Mouse (Mus musculus) right cerebral cortex, postnatal 4 days (tissue): ENCODE measurements around the gene Il27.

Experiments
- DNase-seq: peaks from one replicate; pipeline ENCODE4 v3.0.0-alpha.2; 2022

Il27 gene

DNA sequence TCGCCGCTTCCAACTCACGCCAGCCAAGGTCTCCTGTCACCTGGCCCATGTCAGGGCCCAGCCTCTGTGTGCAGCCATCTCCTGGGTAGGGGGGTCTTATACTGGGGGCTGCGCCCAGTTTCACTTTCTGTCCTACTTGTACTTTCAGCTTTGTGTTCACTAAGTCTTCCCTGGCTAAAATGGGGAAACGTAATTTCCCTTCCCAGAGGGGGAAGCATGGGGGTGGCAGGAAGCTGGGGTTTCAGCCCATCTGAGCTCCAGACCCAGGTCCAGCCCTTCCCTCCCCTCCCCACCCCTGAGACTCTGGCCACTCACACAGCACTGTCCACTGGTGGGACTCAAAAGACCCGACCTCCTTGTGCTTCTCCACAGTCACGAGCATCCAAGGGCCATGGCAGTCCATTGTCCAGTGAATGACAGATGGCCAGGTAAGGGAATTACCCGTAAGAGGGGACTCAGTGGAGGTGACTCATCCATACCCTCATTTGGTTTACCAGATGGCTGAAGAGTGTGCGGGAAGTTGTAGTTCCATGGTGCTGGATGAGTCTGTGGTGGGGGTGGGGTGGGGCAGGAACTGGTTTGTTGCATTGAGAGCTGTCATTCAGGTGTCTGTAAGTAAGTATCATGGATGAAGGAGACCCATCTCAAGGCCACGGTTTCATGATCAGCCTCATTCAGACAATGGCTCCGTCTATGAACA, at the start of gene Il27:
Gene Il27, minus strand, starts transcription at position 80 of the 700 bp plus-strand sequence.
- no peak for DNase-seq

GRCm38 (mm10) chr7:126644345-126644744, 49.6 kb upstream of the Il27 start:
- no peak for DNase-seq

DNA sequence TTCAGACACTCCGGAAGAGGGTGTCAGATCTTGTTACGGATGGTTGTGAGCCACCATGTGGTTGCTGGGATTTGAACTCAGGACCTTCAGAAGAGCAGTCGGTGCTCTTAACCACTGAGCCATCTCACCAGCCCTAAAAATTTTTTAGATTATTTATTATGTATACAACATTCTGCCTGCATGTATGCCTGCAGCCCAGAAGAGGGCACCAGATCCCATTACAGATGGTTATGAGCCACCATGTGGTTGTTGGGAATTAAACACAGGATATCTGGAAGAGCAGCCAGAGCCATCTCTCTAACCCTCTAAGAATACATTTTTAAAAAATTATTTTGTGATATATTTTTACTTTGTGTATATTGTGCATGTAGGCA, 48.5 kb upstream of the Il27 start:
- peak; percentile 17 for DNase-seq

DNA sequence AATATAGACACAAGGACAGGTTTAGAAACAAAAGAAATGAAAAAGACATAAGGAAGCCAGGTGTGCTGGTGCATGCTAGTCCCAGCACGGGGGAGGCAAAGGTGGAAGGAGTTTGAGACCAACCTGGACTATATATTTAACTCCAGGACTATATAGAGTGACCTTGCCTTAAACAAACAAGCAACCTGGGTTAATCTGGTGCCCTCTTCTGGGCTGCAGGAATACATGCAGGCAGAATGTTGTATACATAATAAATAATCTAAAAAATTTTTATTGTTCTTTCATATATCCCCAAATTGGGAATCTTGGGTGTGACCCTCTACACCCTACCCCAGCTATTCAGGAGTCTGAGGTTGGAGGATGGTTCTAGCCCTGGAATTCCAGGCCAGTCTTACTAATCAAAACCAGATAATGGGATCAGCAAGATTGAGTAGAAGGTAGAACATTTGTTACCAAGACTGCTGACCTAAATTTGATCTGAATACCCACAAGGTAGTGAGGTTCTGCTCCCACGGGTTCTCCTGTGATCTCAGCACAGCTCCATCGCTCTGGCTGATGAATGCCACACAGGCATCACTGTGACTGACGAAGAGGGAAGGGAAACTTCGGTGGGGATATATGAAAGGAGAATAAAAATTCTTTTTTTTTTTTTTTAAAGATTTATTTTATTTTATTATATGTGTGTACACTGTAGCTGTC, 48.0 kb upstream of the Il27 start:
- no peak for DNase-seq

DNA sequence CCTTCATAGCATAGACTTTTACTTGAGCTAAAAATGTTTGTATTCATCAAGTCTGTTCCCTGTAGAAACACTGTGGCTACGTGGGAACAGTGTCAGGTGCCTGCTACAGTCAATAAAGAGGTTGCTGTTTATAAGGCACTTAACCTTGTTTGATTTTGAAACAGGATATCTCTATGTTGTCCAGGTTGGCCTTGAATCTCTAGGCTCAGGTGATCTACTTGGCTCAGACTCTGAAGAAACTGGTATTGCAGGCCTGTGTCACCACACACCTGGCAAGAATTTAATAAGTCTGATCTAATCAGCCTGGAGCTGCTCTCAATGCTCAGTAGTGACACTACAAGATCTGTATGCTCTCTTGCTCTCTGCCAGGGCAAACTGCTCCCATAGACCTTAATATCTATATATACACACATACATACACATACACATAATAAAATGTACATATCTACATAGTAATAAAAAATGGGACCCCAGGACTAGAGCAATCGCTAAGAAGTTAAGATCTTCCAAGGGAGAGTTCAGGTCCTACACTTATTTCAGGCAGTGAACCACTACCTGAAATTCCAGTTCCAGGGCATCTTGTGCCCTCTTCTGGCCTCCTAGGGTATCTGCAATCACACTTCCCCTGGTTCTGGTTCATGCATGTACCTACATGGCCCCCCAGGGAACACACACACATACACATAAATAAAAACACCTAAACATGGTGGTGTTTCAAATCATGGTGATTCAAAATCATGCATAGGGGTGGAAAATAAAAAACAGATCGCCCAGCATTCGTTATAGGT, 42.2 kb upstream of the Il27 start:
- DNase-seq = no peak

DNA sequence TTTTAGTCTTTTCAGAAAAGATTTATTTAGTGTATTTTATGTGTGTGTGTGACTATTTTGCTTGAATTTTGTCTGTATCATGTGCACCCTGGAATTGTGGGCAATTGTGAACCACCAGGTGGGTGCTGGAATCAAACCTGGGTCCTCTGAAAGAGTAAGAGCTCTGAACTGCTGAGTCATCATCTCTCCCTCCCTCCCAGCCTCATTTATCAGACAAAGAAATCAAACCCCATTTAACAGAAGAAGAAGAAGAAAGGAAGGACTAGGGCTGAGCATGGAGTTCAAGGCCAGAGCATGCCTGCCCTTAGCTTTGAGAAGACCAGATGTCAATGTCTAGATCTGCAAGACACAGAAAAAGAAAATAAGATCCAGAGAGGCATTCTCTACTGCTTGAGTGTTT, 40.6 kb upstream of the Il27 start:
- DNase-seq = no peak

- no peak for DNase-seq
These were observed 37.7 kb upstream of the Il27 start for GRCm38 (mm10) chr7:126632478-126632877.

DNA sequence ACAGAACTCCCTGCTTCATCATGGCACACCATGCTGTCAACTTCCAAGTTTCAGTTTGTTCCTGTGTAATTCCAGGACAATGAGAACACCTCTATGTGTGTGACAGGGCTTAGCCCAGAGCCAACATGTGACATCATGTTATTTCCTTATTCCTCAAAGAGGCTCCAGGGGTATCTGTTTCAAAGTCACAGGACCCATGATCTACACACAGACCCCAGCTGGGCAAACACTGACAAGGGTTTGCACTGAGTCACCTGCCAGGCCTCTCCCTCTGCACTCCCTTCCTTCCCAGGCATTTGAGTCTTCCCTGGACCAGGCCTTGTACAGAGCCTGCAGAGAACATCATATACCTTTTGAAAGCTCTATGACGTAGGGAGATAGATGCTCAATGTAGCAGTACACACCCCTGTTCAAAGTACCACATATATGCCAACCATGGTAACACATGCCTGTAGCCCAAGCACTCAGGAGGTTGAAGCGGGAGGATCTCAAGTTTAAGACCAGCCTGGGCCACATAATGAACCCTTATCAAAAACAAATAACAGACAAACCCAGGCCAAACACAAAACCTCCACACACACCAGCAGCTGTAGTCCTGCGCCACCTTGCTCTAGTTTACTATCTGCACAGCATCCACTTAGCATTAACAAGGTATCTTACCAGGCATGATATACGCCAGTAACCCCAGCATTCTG, 36.2 kb upstream of the Il27 start, which contains the start of gene Nupr1:
Gene Nupr1, minus strand, starts transcription at position 38 of the 695 bp plus-strand sequence.
- no peak for DNase-seq

GRCm38 (mm10) chr7:126629915-126630314, 35.2 kb upstream of the Il27 start:
- no peak for DNase-seq

DNA sequence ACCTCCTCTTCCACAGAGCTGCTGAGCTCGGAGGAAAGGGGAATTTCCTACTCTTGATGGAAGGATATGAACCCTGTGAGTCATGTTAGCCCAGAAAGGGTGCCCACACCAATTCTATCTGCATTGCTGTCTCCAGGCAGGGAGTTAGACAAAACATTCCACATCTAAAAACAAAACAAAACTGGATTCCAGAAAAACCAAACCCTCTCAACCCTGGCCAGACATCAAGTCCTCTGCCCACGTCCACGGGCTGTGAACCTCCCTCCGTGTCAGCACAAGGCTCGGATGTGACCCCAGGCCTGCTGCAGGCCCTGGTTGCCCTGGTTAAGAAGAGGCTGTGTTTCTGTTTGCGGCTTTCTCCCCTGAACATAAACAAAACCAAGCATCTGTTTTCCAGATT, 33.4 kb upstream of the Il27 start:
- DNase-seq = no peak

- no peak for DNase-seq
These were observed 31.3 kb upstream of the Il27 start for GRCm38 (mm10) chr7:126625807-126626600.

DNA sequence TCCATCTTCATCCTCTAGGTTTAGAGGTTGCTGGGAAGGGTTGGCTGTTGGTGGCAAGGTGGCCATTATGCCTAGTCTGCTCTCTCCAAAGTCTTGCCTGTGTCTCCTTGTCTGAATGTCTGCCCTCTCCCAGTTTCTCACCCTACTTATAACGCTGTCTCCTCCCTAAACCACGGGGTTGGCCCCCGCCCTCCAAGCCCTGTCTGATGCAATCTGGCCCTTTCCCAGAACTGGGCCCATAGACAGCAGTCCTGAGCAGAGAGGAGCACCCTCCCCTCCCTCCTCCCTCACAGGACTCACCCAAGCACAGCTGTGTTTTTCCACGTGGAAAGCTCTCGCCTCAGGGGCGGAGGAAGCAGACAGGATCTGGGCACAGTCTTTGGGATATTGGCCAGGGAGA, 30.6 kb upstream of the Il27 start:
- peak; percentile 14 for DNase-seq

DNA sequence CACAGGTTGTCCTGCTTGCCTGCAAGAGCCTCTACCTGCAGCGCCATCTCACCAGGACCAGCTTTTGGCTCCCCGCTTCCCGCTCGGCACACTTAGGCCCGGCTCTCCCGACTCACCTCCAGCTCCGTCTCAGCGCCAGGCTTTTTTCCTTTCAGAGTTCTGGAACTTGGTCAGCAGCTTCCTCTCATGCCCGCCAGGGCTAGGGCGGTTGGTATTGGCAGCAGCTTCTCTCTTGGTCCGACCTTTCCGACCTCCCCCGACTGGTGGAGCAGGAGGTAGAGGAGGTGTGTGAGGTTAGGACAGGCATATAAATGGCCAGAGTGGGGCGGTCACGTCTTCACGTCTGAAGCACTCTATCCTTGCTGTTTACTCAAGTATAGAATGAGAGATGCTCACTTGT, 30.0 kb upstream of the Il27 start:
- no peak for DNase-seq

DNA sequence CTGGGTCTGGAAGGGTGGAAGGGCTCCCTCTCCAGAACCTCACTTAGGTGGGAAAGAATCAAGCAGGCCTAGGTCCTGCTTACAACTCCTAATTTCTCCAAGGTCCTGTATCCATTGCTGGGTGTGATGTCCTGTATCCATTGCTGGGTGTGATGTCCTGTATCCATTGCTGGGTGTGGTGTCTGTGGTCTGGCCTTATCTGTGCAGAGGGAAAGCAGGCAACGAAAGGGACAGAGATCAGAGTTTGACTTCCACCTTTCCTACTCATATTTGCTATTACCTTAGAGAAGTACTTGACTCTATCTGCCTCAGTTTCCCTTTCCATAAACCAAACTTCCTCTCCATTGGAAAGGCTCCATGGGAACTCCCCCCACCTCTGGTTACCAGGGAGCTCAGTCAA, 28.6 kb upstream of the Il27 start:
- no peak for DNase-seq

DNA sequence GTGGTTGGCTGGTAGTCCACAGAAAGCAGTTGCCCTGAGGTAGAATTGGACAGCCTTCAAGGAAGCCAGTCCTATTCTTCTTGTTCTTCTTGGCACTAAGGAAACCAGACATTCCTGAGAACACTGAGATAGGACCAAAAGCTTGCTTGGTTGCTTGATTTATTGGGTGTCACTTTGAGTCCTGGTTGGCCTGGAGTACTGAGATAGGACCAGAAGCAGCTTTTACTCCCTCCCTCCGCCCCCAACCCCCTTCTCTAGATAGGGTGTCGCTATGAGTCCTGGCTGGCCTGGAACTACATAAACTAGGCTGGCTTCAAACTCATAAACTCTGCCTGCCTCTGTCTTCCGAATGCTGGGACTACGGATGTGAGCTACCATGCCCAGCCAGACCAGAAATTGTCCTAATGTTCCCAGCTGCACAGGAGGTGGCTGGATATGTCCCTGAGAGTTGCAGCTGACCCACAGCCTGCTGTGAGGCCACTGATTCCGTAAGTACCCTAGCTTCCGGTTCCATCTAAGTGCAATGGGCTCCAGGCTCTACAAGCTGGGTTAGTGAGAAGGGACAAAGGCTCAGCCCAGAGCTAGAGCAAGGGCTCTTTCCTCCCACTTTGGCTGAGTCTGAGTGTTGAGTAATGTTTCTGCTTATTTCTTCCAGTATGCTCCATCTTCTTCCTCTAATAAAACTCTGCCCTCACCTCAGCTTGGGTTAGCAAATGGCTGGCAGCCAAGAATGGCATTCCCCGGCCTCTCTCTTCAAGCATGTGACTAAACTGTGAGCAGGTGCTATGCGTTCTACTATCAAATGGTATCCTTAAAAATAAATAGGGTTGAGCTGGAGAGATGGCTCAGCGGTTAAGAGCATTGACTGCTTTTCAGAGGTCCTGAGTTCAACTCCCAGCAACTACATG, 27.0 kb upstream of the Il27 start:
- DNase-seq = no peak

DNA sequence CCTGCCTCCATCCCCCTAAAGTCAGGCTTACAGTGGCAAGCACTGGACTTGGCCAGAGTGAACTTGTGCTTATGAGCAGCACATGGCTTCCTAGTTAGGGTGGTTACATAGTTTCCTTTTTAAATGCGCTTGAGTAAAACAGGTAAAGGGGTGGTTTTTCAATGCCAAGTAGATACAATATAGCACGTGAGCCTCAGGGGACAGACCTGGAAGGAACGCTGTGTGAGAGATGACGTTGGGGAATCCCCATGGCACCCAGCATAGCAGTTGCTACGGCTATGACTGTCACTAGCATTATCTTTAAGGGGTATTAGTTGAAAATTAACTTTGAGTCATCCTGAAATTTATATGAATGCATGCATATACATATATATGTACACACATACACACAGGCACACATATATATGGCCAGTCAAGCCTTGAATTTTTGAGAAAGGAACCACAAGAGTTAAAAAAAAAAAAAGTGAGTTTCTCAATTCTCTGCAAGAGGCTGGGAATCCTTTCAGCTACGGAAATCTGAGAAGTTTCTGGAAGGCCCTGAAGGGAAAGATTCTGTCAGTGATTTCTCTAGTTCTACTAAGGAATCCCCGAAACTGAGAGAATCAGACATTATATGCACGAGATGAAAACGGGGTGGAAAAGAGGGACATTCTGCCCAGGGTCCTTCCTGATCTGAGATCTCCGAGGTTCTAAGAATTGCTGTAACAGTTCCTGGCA, 25.0 kb upstream of the Il27 start:
- no peak for DNase-seq

GRCm38 (mm10) chr7:126616707-126617106, 22.0 kb upstream of the Il27 start:
- no peak for DNase-seq

DNA sequence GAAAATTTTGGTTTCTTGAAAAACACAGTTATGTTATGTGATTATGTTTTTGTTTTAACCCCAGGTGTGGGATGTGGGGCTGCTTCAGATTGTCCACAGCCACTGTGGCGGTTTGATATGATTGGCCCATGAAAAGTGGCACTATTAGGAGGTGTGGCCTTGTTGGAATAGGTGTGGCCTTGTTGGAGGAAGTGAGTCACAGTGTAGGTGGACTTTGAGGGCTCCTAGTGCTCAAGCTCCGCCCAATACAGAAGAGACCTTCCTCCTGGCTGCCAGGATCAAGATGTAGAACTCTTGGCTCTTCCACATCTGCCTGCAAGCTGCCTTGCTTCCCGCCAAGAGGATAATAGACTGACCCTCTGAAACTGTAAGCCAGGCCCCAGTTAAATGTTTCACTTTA, 18.0 kb upstream of the Il27 start:
- DNase-seq = no peak

GRCm38 (mm10) chr7:126607796-126608195, 13.1 kb upstream of the Il27 start:
- DNase-seq = no peak

- no peak for DNase-seq
These were observed 12.3 kb upstream of the Il27 start for GRCm38 (mm10) chr7:126607064-126607463.

DNA sequence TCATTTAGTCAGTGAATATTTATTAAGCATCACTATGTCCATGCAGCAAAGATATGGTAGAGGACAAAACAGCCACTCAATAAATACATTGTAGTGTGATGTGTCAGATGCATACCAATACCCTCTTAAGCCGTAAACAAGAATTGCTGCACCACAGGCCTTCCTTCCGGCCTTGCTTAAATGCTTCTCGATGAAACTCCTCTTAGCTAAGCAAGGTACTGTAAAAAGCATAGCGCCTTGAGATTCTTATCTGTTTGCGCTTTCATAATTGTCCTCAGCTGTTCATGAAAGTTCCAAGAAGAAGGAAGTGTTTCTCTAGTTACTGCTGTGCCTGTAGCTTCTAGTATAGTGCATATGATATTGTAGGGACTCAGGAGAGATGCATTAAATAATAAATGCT, 11.9 kb upstream of the Il27 start:
- no peak for DNase-seq
